ENCODE assay signal across 29 mouse cellular contexts in genomic region chr11:119879573-119879972, GRCm38 (mm10).
"Had no signal": no experiment of that assay in that cellular context is flagged by ENCODE, and none has a peak within 500 bp of the region (broad histone marks: within the 10 kb centered on the region; RNA-seq: fewer than 3 reads in every experiment).

No protein-coding gene starts in this region.

- H3K4me3 ChIP-seq: heart, embryonic 10.5 days; heart, embryonic 12.5 days; heart, embryonic 13.5 days; heart, embryonic 15.5 days; hindbrain, embryonic 10.5 days; hindbrain, embryonic 12.5 days; hindbrain, embryonic 13.5 days; hindbrain, embryonic 15.5 days; intestine, embryonic 15.5 days; kidney, embryonic 15.5 days; layer of hippocampus, adult 2 months had no signal

- H3K27me3 ChIP-seq: heart, embryonic 12.5 days; heart, embryonic 13.5 days; heart, embryonic 15.5 days; hindbrain, embryonic 12.5 days; hindbrain, embryonic 13.5 days; hindbrain, embryonic 15.5 days; intestine, embryonic 15.5 days; kidney, embryonic 15.5 days had no signal

- DNase-seq: heart, postnatal 10 days; heart, postnatal 14 days; heart, postnatal 36 days; heart, postnatal 4 days; kidney, adult 11 months; kidney, adult 18-20 months; kidney, adult 2 months; kidney, adult 8-10 months; kidney, adult 9 months; kidney, postnatal 10 days; kidney, postnatal 14 days; kidney, postnatal 25 days; kidney, postnatal 36 days; kidney, postnatal 4 days; layer of hippocampus, adult 9-11 months; layer of hippocampus, postnatal 36 days had no signal

- H3K4me2 ChIP-seq: heart, embryonic 11.5 days; heart, embryonic 12.5 days; heart, embryonic 13.5 days; heart, embryonic 15.5 days; hindbrain, embryonic 12.5 days; hindbrain, embryonic 13.5 days; hindbrain, embryonic 14.5 days; hindbrain, embryonic 15.5 days; intestine, embryonic 15.5 days; kidney, embryonic 15.5 days had no signal
